Mouse (Mus musculus): Measurements from ENCODE around the gene Hist1h4a.

GRCm38 (mm10) chr13:23765172-23765513 is 4.1 kb upstream of the Hist1h4a start:
- TF ChIP-seq CTCF (IDR thresholded peaks at IDR 0.05; ENCODE audit: low read depth) (no peak), EP300 (IDR thresholded peaks at IDR 0.05; ENCODE audit: low read depth) (no peak)
